Mouse (Mus musculus) midbrain, embryonic 12.5 days (tissue): ENCODE data around the gene Mchr1. TPM values are rescaled to one million over a fixed set of nuclear protein-coding genes. Genes with fewer than 3 reads are reported as not detected.

Experiments used
- ATAC-seq: fragments of 200-750 bp; cut with Nextera tagmentation; 2 replicates; pipeline ENCODE4 v1.8.0; 2017; ENCODE audit warnings: low read depth, moderate TSS enrichment, moderate library complexity; ENCODE audit not compliant: low FRiP score
- H3K27ac ChIP-seq: fragments of 300-500 bp; sonication (generic); replicated peaks from 2 replicates; pipeline ENCODE4 v1.5.1; 2016; ENCODE audit warnings: mild to moderate bottlenecking
- H3K27me3 ChIP-seq: fragments of 300-500 bp; sonication (generic); 2 replicates; pipeline ENCODE4 v1.6.1; 2016; ENCODE audit warnings: mild to moderate bottlenecking
- H3K36me3 ChIP-seq: fragments of 300-500 bp; sonication (generic); 2 replicates; pipeline ENCODE4 v1.6.1; 2016
- H3K4me1 ChIP-seq: fragments of 300-500 bp; sonication (generic); 2 replicates; pipeline ENCODE4 v1.6.1; 2016
- H3K4me2 ChIP-seq: fragments of 300-500 bp; sonication (generic); replicated peaks from 2 replicates; pipeline ENCODE4 v1.6.1; 2016; ENCODE audit warnings: mild to moderate bottlenecking, moderate library complexity
- H3K4me3 ChIP-seq: fragments of 300-500 bp; sonication (generic); 2 replicates; pipeline ENCODE4 v1.5.1; 2016; ENCODE audit warnings: mild to moderate bottlenecking
- H3K9ac ChIP-seq: fragments of 300-500 bp; sonication (generic); replicated peaks from 2 replicates; pipeline ENCODE4 v1.6.1; 2016; ENCODE audit warnings: mild to moderate bottlenecking, moderate library complexity
- H3K9me3 ChIP-seq: fragments of 300-500 bp; sonication (generic); 2 replicates; pipeline ENCODE4 v1.6.1; 2016; ENCODE audit warnings: mild to moderate bottlenecking
- WGBS: fragments of 180-500 bp; shearing (Covaris S2); methylation state at CpG from one replicate; pipeline ENCODE4 v1.1.7; 2016; 5-methylcytosine and 5-hydroxymethylcytosine counted together
- polyA plus RNA-seq: library from polyadenylated mRNA; unstranded; fragments of >200 nt; fragmentation: Nextera tagmentation; extraction: Ambion mirVana; gene quantifications from 2 replicates; pipeline ENCODE4 v1.2.1, GENCODE M21; 2016

The Mchr1 gene
- polyA plus RNA-seq, 1 experiment from 2014 or later: 0.98 TPM

- Histone ChIP-seq H3K36me3 (no peaks in the 10 kb centered on the region), H3K4me2 (no peak overlapping the region), H3K27me3 (no peaks in the 10 kb centered on the region), H3K9me3 (no peaks in the 10 kb centered on the region), H3K4me3 (no peak overlapping the region), H3K4me1 (no peaks in the 10 kb centered on the region), H3K27ac (no peak overlapping the region), H3K9ac (no peak overlapping the region)
- no peak for ATAC-seq
- 83% methylated on average over 9 of the region's 9 CpGs for WGBS
Measured at GRCm38 (mm10) chr15:81284121-81284734, 48.9 kb downstream of the Mchr1 start.

Other genes starting within 250 kb of the Mchr1 start
- gene Mrtfa, start 44.7 kb upstream of the Mchr1 start, polyA plus RNA-seq: 29.2 and 29.4 TPM in 2 replicates
- gene Slc25a17, start 125.3 kb downstream of the Mchr1 start, polyA plus RNA-seq: 108 and 114 TPM in 2 replicates
- 202 and 203 TPM in 2 replicates for gene St13, start 164.6 kb downstream of the Mchr1 start, polyA plus RNA-seq
- gene Xpnpep3, start 164.6 kb downstream of the Mchr1 start, polyA plus RNA-seq: 11.3 and 12.6 TPM in 2 replicates
- gene Dnajb7, start 172.8 kb downstream of the Mchr1 start, polyA plus RNA-seq: 2.4 and 3.3 TPM in 2 replicates
- gene Rbx1, start 230.8 kb downstream of the Mchr1 start, polyA plus RNA-seq: 493 and 541 TPM in 2 replicates